Mouse (Mus musculus) thymus, adult 2 months (tissue): Measurements from ENCODE around the gene Atf6b. TPM values are rescaled to one million over a fixed set of nuclear protein-coding genes. Genes with fewer than 3 reads are reported as not detected.

ENCODE experiments used
- DNase-seq: peaks from one replicate; pipeline ENCODE4 v3.0.0; 2021
- H3K27ac ChIP-seq: fragments of 200-500 bp; 2 replicates; pipeline ENCODE4 v1.5.1; 2012; ENCODE audit warnings: low read length, control low read depth; ENCODE audit not compliant: control insufficient read depth, insufficient read depth
- H3K27me3 ChIP-seq: fragments of 200-500 bp; 2 replicates; pipeline ENCODE4 v1.6.1; 2012; ENCODE audit warnings: mild to moderate bottlenecking, low read length, moderate library complexity, mixed read lengths; ENCODE audit not compliant: control insufficient read depth, insufficient read depth
- H3K36me3 ChIP-seq: fragments of 200-500 bp; 2 replicates; pipeline ENCODE4 v1.6.1; 2012; ENCODE audit warnings: mild to moderate bottlenecking, low read length, moderate library complexity; ENCODE audit not compliant: control insufficient read depth, insufficient read depth
- H3K4me1 ChIP-seq: fragments of 200-500 bp; replicated peaks from 2 replicates; pipeline ENCODE4 v1.6.1; 2012; ENCODE audit warnings: low read length; ENCODE audit not compliant: control insufficient read depth, insufficient read depth
- H3K4me3 ChIP-seq: fragments of 200-500 bp; 2 replicates; pipeline ENCODE4 v1.5.1; 2012; ENCODE audit warnings: mild to moderate bottlenecking, low read length, control low read depth, moderate library complexity; ENCODE audit not compliant: control insufficient read depth, insufficient read depth
- CTCF ChIP-seq: fragments of 200-500 bp; IDR thresholded peaks from 2 replicates; pipeline ENCODE4 v1.5.1; 2012; ENCODE audit warnings: mild to moderate bottlenecking, control low read depth, low read length, moderate library complexity, borderline replicate concordance; ENCODE audit not compliant: control insufficient read depth, poor library complexity, insufficient read depth; ENCODE audit errors: extremely low read depth
- POLR2A ChIP-seq: fragments of 200-500 bp; IDR thresholded peaks from 2 replicates; pipeline ENCODE4 v1.6.1; 2012; ENCODE audit warnings: mild to moderate bottlenecking, low read length, control low read depth, moderate library complexity; ENCODE audit not compliant: control insufficient read depth, poor library complexity, insufficient read depth; ENCODE audit errors: extremely low read depth
- WGBS: fragments of 180-500 bp; shearing (Covaris S2); methylation state at CpG from one replicate; pipeline ENCODE4 v1.1.7; 2018; 5-methylcytosine and 5-hydroxymethylcytosine counted together
- polyA plus RNA-seq: library from polyadenylated mRNA; depleted of rRNA; stranded (reverse); fragments of >200 nt; gene quantifications from 2 replicates; pipeline ENCODE4 v1.2.3, GENCODE M21; 2012

Atf6b gene
- polyA plus RNA-seq, 1 experiment, result 169 TPM

- Histone ChIP-seq H3K4me3 (no peak overlapping the region), H3K27ac (no peak overlapping the region), H3K4me1 (no peaks in the 10 kb centered on the region), H3K27me3 (peaks cover 4% of the 10 kb centered on the region; the same call in 1 of the 2 replicates), H3K36me3 (no peaks in the 10 kb centered on the region)
- WGBS, result 43% methylated on average over 2 of the region's 2 CpGs
- no peak for DNase-seq
- TF ChIP-seq POLR2A (no peak), CTCF (no peak)
Observed at GRCm38 (mm10) chr17:34658145-34658544, 11.2 kb downstream of the Atf6b start.

GRCm38 (mm10) chr17:34658591-34658990, 11.6 kb downstream of the Atf6b start:
- no peak for DNase-seq
- 86% methylated on average over 3 of the region's 3 CpGs for WGBS
- Histone ChIP-seq H3K4me1 (no peaks in the 10 kb centered on the region), H3K27me3 (peaks cover 4% of the 10 kb centered on the region; the same call in 1 of the 2 replicates), H3K4me3 (no peak overlapping the region), H3K36me3 (no peaks in the 10 kb centered on the region), H3K27ac (no peak overlapping the region)
- TF ChIP-seq POLR2A (no peak), CTCF (no peak)

- TF ChIP-seq CTCF, result no peak
- TF ChIP-seq POLR2A, result no peak
- DNase-seq, result no peak
- H3K4me3 ChIP-seq, result no peak overlapping the region
- H3K36me3 ChIP-seq, result no peaks in the 10 kb centered on the region
- H3K27me3 ChIP-seq, result peaks cover 4% of the 10 kb centered on the region; the same call in 1 of the 2 replicates
- WGBS, result 45% methylated on average over 12 of the region's 12 CpGs
- H3K4me1 ChIP-seq, result no peaks in the 10 kb centered on the region
- H3K27ac ChIP-seq, result no peak overlapping the region
Observed at GRCm38 (mm10) chr17:34659181-34659896, 12.4 kb downstream of the Atf6b start.

GRCm38 (mm10) chr17:34659897-34660214, 12.9 kb downstream of the Atf6b start:
- Histone ChIP-seq H3K4me1 (no peaks in the 10 kb centered on the region), H3K27me3 (peaks cover 4% of the 10 kb centered on the region; the same call in 1 of the 2 replicates), H3K4me3 (no peak overlapping the region), H3K27ac (no peak overlapping the region), H3K36me3 (no peaks in the 10 kb centered on the region)
- no peak for TF ChIP-seq CTCF
- TF ChIP-seq POLR2A, result no peak
- WGBS, result 63% methylated on average over 3 of the region's 3 CpGs
- DNase-seq, result no peak

- 37% methylated on average over 11 of the region's 11 CpGs for WGBS
- no peaks in the 10 kb centered on the region for H3K36me3 ChIP-seq
- H3K27me3 ChIP-seq, result peaks cover 4% of the 10 kb centered on the region; the same call in 1 of the 2 replicates
- no peaks in the 10 kb centered on the region for H3K4me1 ChIP-seq
- DNase-seq, result no peak
- no peak overlapping the region for H3K4me3 ChIP-seq
- H3K27ac ChIP-seq, result no peak overlapping the region
- no peak for TF ChIP-seq POLR2A
- no peak for TF ChIP-seq CTCF
Observed at GRCm38 (mm10) chr17:34660259-34660820, 13.4 kb downstream of the Atf6b start.

- no peak for TF ChIP-seq CTCF
- no peak for TF ChIP-seq POLR2A
- no peak for DNase-seq
- Histone ChIP-seq H3K4me3 (no peak overlapping the region), H3K27me3 (peaks cover 4% of the 10 kb centered on the region; the same call in 1 of the 2 replicates), H3K4me1 (no peaks in the 10 kb centered on the region), H3K36me3 (no peaks in the 10 kb centered on the region), H3K27ac (no peak overlapping the region)
- WGBS, result 11% methylated on average over 19 of the region's 19 CpGs
Observed at GRCm38 (mm10) chr17:34661121-34661591, 14.2 kb downstream of the Atf6b start.
